Mouse (Mus musculus): Measurements from ENCODE around the gene Gm38392. TPM values are rescaled to one million over a fixed set of nuclear protein-coding genes. Genes with fewer than 3 reads are reported as not detected.

Gene Gm38392
- polyA plus RNA-seq, 2 experiments: 5.4 TPM; not detected in 1

DNA sequence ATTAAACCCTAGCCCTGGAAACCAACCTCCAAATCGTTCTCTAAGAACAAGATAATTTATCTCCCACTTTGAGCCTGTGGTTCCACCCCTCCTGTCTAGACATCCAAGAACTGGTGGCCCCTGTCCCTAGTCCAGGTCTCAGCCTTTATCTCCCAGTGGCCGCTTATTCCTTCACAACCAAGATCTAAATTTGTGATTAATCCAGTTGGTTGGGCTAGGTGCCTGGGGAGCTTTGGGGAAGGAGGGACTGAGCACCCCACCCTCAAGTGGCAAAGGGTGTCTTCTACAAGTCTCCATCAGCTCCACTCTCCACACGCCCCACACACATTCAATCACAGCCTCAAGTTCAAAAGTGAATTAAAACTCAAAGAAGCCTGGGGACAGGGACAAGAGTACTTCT lies 80.5 kb downstream of the Gm38392 start:
- Histone ChIP-seq H3K36me3 (ENCODE audit: control insufficient read depth, insufficient read depth, low read length) (no peaks in the 10 kb centered on the region), H3K4me2 (replicated peaks; ENCODE audit: low read depth, low read length, severe bottlenecking) (no peak overlapping the region), H3K9me3 (ENCODE audit: control insufficient read depth, low read length) (no peaks in the 10 kb centered on the region), H3K4me3 (replicated peaks; ENCODE audit: low read length) (no peak overlapping the region), H3K27me3 (ENCODE audit: control insufficient read depth, insufficient read depth, low read length) (peaks cover 97% of the 10 kb centered on the region), H3K9ac (ENCODE audit: low read depth, low read length, severe bottlenecking) (no peak overlapping the region), H3K27ac (replicated peaks; ENCODE audit: low read depth, low read length) (no peak overlapping the region), H3K4me1 (ENCODE audit: control insufficient read depth, insufficient read depth, low read length) (no peaks in the 10 kb centered on the region)
- ATAC-seq (ENCODE audit: low FRiP score, low read depth): no peak
- no peak for DNase-seq (ENCODE audit: low spot score)
- no peak for TF ChIP-seq POLR2A (IDR thresholded peaks at IDR 0.05; ENCODE audit: borderline replicate concordance, extremely low read depth, insufficient read depth, insufficient read length)
- 4% methylated on average over 3 of the region's 3 CpGs for WGBS

DNA sequence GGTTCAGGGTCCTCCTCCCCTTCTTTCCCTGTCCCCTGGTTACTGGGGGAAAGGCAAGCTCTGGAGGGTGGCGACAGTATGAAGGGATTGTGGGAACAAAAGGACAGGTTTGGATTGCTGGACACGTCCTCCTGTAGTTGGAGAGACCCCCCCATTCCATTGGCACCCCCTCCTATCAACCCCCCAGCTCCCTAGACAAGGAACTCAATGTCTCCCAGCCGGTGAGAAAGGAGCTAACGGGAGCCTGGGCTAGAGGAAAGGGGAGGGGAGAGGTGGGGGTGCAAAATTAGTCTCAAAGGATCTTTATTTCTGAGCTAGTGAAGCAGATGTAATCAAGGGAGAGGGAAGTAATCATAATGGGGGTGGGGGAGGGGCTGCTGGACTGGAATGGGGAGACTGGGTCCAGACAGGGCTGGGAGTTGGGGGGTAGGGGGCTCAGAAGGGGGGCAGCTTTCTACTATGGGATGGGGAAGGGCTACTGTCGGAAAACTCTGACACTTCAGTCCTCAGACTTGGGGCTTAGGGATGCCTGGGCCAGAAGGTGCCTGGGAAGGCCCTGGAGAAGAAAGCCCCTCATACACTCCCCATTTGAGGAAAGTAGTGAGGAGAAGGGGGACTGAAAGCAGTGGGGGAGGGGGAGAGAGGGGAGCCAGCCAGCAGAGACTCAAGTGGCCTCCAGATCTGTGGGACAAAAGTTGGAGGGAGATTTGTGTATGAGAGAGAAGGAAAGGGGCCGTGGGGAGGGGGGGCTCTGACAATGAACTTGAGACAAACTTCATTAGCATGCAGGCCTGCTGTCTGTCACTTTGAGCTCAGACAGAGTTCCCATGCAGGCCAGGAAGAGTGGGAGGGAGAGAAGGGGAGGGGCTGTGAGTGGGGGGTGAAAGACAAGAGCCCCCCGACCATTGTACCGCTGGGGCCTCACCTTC lies 81.2 kb downstream of the Gm38392 start:
- Histone ChIP-seq H3K4me2 (replicated peaks; ENCODE audit: low read depth, low read length, severe bottlenecking) (no peak overlapping the region), H3K36me3 (ENCODE audit: control insufficient read depth, insufficient read depth, low read length) (no peaks in the 10 kb centered on the region), H3K4me1 (ENCODE audit: control insufficient read depth, insufficient read depth, low read length) (no peaks in the 10 kb centered on the region), H3K27me3 (ENCODE audit: control insufficient read depth, insufficient read depth, low read length) (peaks cover 99% of the 10 kb centered on the region), H3K9ac (ENCODE audit: low read depth, low read length, severe bottlenecking) (no peak overlapping the region), H3K4me3 (replicated peaks; ENCODE audit: low read length) (no peak overlapping the region), H3K9me3 (ENCODE audit: control insufficient read depth, low read length) (no peaks in the 10 kb centered on the region), H3K27ac (replicated peaks; ENCODE audit: low read depth, low read length) (no peak overlapping the region)
- ATAC-seq (ENCODE audit: low FRiP score, low read depth) (no peak), DNase-seq (ENCODE audit: low spot score) (no peak)
- under 1% methylated on average over 8 of the region's 8 CpGs for WGBS
- TF ChIP-seq POLR2A (IDR thresholded peaks at IDR 0.05; ENCODE audit: borderline replicate concordance, extremely low read depth, insufficient read depth, insufficient read length): no peak

DNA sequence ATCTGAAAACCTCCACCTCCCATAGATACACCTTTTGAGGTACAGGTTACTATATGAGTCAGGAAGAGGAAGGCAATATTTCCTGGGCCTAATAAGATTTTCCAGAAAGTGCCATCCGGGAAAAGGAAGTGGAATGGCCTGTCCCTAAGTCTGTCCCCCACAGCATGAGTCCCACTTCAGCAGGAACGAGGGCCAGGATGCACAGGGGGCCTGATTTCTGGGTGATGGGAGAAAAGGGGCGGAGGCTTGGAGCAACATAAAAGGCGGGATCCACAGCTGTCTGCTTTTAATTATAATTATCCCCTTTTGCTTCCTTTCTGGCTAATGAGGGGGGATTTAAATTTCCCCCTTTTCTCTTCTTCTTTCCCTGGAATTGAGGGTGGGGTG lies 81.8 kb downstream of the Gm38392 start:
- H3K27ac ChIP-seq (replicated peaks; ENCODE audit: low read depth, low read length): no peak overlapping the region
- ATAC-seq (ENCODE audit: low FRiP score, low read depth) (no peak), DNase-seq (ENCODE audit: low spot score) (no peak)
- H3K9me3 ChIP-seq (ENCODE audit: control insufficient read depth, low read length): no peaks in the 10 kb centered on the region
- no peak overlapping the region for H3K4me2 ChIP-seq (replicated peaks; ENCODE audit: low read depth, low read length, severe bottlenecking)
- H3K9ac ChIP-seq (ENCODE audit: low read depth, low read length, severe bottlenecking): no peak overlapping the region
- H3K4me1 ChIP-seq (ENCODE audit: control insufficient read depth, insufficient read depth, low read length): peaks cover 5% of the 10 kb centered on the region; the same call in 1 of the 2 replicates
- 5% methylated on average over 4 of the region's 4 CpGs for WGBS
- no peak overlapping the region for H3K4me3 ChIP-seq (replicated peaks; ENCODE audit: low read length)
- H3K36me3 ChIP-seq (ENCODE audit: control insufficient read depth, insufficient read depth, low read length): no peaks in the 10 kb centered on the region
- no peak for TF ChIP-seq POLR2A (IDR thresholded peaks at IDR 0.05; ENCODE audit: borderline replicate concordance, extremely low read depth, insufficient read depth, insufficient read length)
- H3K27me3 ChIP-seq (ENCODE audit: control insufficient read depth, insufficient read depth, low read length): peaks cover 99% of the 10 kb centered on the region

DNA sequence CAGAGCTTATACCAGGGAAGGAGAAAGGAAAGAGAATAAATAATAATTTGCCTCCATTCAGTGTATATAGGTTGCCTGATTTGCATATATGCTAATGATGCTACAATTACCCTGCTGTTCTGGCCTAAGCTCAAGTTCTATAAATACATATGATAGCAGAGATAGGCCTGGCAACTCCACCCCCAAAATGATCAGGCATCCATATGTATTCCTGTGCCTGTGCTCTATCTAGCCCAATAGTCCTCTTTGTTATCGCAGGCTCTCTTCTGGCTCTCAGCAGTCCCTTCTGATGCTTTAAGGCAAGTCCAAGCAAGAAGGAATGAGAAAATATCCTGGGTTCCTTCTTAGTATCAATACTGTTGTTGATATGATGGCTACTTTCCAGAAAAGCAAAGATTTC lies 82.3 kb downstream of the Gm38392 start:
- Histone ChIP-seq H3K27me3 (ENCODE audit: control insufficient read depth, insufficient read depth, low read length) (peaks cover 99% of the 10 kb centered on the region), H3K4me2 (replicated peaks; ENCODE audit: low read depth, low read length, severe bottlenecking) (no peak overlapping the region), H3K27ac (replicated peaks; ENCODE audit: low read depth, low read length) (no peak overlapping the region), H3K4me3 (replicated peaks; ENCODE audit: low read length) (no peak overlapping the region), H3K36me3 (ENCODE audit: control insufficient read depth, insufficient read depth, low read length) (no peaks in the 10 kb centered on the region), H3K9me3 (ENCODE audit: control insufficient read depth, low read length) (no peaks in the 10 kb centered on the region), H3K9ac (ENCODE audit: low read depth, low read length, severe bottlenecking) (no peak overlapping the region), H3K4me1 (ENCODE audit: control insufficient read depth, insufficient read depth, low read length) (peaks cover 5% of the 10 kb centered on the region; the same call in 1 of the 2 replicates)
- no peak for ATAC-seq (ENCODE audit: low FRiP score, low read depth)
- no peak for DNase-seq (ENCODE audit: low spot score)
- 19% methylated on average over 1 of the region's 1 CpGs for WGBS
- no peak for TF ChIP-seq POLR2A (IDR thresholded peaks at IDR 0.05; ENCODE audit: borderline replicate concordance, extremely low read depth, insufficient read depth, insufficient read length)

DNA sequence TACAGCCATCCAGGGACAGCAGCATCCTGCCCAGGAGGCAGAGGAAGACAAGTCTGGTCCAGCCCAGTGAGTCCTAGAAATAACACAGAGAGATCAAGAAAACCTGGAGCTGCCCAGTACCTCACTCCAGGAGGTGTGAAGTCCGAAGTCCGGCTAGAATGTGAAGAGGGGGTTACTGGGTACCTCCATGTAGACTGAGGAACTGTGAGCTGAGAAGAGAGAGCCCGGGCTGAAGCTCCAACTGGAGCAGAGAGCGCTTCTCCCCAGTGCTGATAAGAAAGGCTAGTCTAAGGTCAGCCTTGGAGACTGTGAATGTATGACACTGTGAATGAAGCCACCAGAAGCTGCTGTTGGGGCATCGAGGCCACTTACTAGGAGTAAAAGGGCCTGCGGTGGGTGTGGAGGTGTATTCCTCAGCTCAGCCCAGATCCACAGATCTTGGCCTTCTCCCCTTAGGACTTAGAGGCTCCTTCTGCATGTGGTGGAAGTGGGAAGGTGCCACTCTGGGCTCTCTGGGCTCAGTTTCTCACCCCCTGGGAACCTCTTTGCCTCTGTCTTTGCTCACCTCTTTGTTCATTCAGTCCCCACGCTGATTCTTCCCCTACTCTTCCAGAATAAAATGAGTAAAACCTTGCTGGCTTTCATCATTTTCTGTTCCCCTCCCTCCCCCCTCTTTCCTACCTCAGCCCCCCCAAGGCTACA lies 82.9 kb downstream of the Gm38392 start:
- Histone ChIP-seq H3K27ac (replicated peaks; ENCODE audit: low read depth, low read length) (no peak overlapping the region), H3K4me2 (replicated peaks; ENCODE audit: low read depth, low read length, severe bottlenecking) (no peak overlapping the region), H3K4me1 (ENCODE audit: control insufficient read depth, insufficient read depth, low read length) (peaks cover 5% of the 10 kb centered on the region; the same call in 1 of the 2 replicates), H3K36me3 (ENCODE audit: control insufficient read depth, insufficient read depth, low read length) (no peaks in the 10 kb centered on the region), H3K9ac (ENCODE audit: low read depth, low read length, severe bottlenecking) (no peak overlapping the region), H3K9me3 (ENCODE audit: control insufficient read depth, low read length) (no peaks in the 10 kb centered on the region), H3K4me3 (replicated peaks; ENCODE audit: low read length) (no peak overlapping the region), H3K27me3 (ENCODE audit: control insufficient read depth, insufficient read depth, low read length) (peaks cover 99% of the 10 kb centered on the region)
- ATAC-seq (ENCODE audit: low FRiP score, low read depth) (no peak), DNase-seq (ENCODE audit: low spot score) (no peak)
- no peak for TF ChIP-seq POLR2A (IDR thresholded peaks at IDR 0.05; ENCODE audit: borderline replicate concordance, extremely low read depth, insufficient read depth, insufficient read length)
- WGBS: 4% methylated on average over 7 of the region's 7 CpGs

All from limb, embryonic 14.5 days (tissue).